In genomic region chr2:51207150-51208022, GRCm38 (mm10) we compare ENCODE assay signal across 19 mouse cellular contexts. TPM values are rescaled to one million over a fixed set of nuclear protein-coding genes. Genes with fewer than 3 reads are reported as not detected.
DNase-seq lines count a peak whose midpoint lies in the region; ATAC-seq and TF ChIP-seq lines count a peak whose summit lies in the region.
"Had no signal": no experiment of that assay in that cellular context is flagged by ENCODE, and none has a peak within 500 bp of the region (broad histone marks: within the 10 kb centered on the region; RNA-seq: fewer than 3 reads in every experiment).

No protein-coding gene starts in this region.

- TF ChIP-seq CTCF in kidney, postnatal 0 days (IDR thresholded peaks at IDR 0.05; ENCODE audit: low read depth), result no peak
- TF ChIP-seq CTCF in kidney, adult 2 months (conservative IDR thresholded peaks at IDR 0.05; ENCODE audit: insufficient read depth, insufficient read length, low read depth, low read length), result no peak

- whole genome bisulfite sequencing in kidney, postnatal 0 days, result 16% methylated on average over 7 of the region's 7 CpGs
- 36% methylated on average over 7 of the region's 7 CpGs for WGBS in kidney, adult 2 months
- WGBS in limb, embryonic 11.5 days, result 12% methylated on average over 7 of the region's 7 CpGs

- H3K4me3 ChIP-seq in kidney, postnatal 0 days (replicated peaks; ENCODE audit: low read depth, low read length), result no peak overlapping the region
- no peak overlapping the region for H3K4me3 ChIP-seq in kidney, adult 2 months (ENCODE audit: insufficient read depth, low read depth, low read length)
- no peak overlapping the region for H3K4me3 ChIP-seq in limb, embryonic 11.5 days (ENCODE audit: low read depth, low read length)
- H3K4me3 ChIP-seq: erythroblast, embryonic 14.5 days; hindbrain, embryonic 15.5 days had no signal

- DNase-seq in kidney, postnatal 0 days (ENCODE audit: low spot score), result peak; percentile 78
- DNase-seq in kidney, adult 2 months, result no peak
- DNase-seq in embryo, embryonic 9.5 days (ENCODE audit: extremely low spot score), result peak; percentile 17
- DNase-seq in limb, embryonic 11.5 days (ENCODE audit: low spot score), result peak; percentile 49
- DNase-seq in frontal cortex, postnatal 14 days (ENCODE audit: low spot score in 2 of 2), result no peak
- no peak for DNase-seq in gastrocnemius, postnatal 10 days
- DNase-seq: B cell, adult 2 months; cerebellum, postnatal 25 days; forebrain, postnatal 0 days; gastrocnemius, postnatal 36 days; kidney, adult 8-10 months; layer of hippocampus, adult 9-11 months; thymus, adult 2 months had no signal

- no peaks in the 10 kb centered on the region for H3K27me3 ChIP-seq in kidney, postnatal 0 days (ENCODE audit: insufficient read depth, low read length)
- no peaks in the 10 kb centered on the region; the same call in 1 of the 2 replicates for H3K27me3 ChIP-seq in kidney, adult 2 months (replicated peaks; ENCODE audit: control insufficient read depth, insufficient read depth, low read length)
- H3K27me3 ChIP-seq in limb, embryonic 11.5 days (ENCODE audit: control insufficient read depth, insufficient read depth, low read length), result no peaks in the 10 kb centered on the region
- H3K27me3 ChIP-seq: hindbrain, embryonic 15.5 days; Patski had no signal

- H3K27ac ChIP-seq in kidney, postnatal 0 days, result no peak overlapping the region
- no peak overlapping the region for H3K27ac ChIP-seq in kidney, adult 2 months (ENCODE audit: insufficient read depth, low read depth, low read length)
- H3K27ac ChIP-seq in limb, embryonic 11.5 days (replicated peaks; ENCODE audit: low read depth, low read length), result 0 out of 2 replicates have a peak overlapping the region, but pooled peaks have one; percentile 56
- H3K27ac ChIP-seq: hindbrain, embryonic 15.5 days had no signal

- H3K9me3 ChIP-seq in kidney, postnatal 0 days (replicated peaks; ENCODE audit: low read length), result no peaks in the 10 kb centered on the region
- no peaks in the 10 kb centered on the region for H3K9me3 ChIP-seq in limb, embryonic 11.5 days (ENCODE audit: control insufficient read depth, low read length)
- H3K9me3 ChIP-seq: hindbrain, embryonic 15.5 days had no signal

- H3K9ac ChIP-seq in kidney, postnatal 0 days (ENCODE audit: low read depth, low read length), result no peak overlapping the region
- peak overlapping the region; percentile 17; the same call in 1 of the 2 replicates for H3K9ac ChIP-seq in limb, embryonic 11.5 days (ENCODE audit: low read length)
- H3K9ac ChIP-seq: forebrain, postnatal 0 days; hindbrain, embryonic 15.5 days had no signal

- no peak for TF ChIP-seq POLR2A in kidney, adult 2 months (IDR thresholded peaks at IDR 0.05; ENCODE audit: low read depth, low read length)

- ATAC-seq in kidney, postnatal 0 days (replicated peaks; ENCODE audit: low FRiP score, low read depth), result no peak
- 0 out of 2 replicates have a peak, but pooled peaks have one; percentile 25 for ATAC-seq in common myeloid progenitor, adult 5-6 weeks (replicated peaks; ENCODE audit: low read depth, poor library complexity, severe bottlenecking)
- no peak for ATAC-seq in limb, embryonic 11.5 days (ENCODE audit: insufficient number of reproducible peaks, low FRiP score, low TSS enrichment, low read depth)
- ATAC-seq: forebrain, postnatal 0 days; Patski had no signal

- no peaks in the 10 kb centered on the region for H3K36me3 ChIP-seq in kidney, postnatal 0 days (ENCODE audit: insufficient read depth, low read length)
- no peaks in the 10 kb centered on the region for H3K36me3 ChIP-seq in kidney, adult 2 months (ENCODE audit: control insufficient read depth, insufficient read depth, low read length)
- no peaks in the 10 kb centered on the region for H3K36me3 ChIP-seq in limb, embryonic 11.5 days (ENCODE audit: control insufficient read depth, insufficient read depth, low read length)
- H3K36me3 ChIP-seq: hindbrain, embryonic 15.5 days had no signal

- H3K4me2 ChIP-seq in kidney, postnatal 0 days (ENCODE audit: low read length), result no peak overlapping the region
- 0 out of 2 replicates have a peak overlapping the region, but pooled peaks have one; percentile 10 for H3K4me2 ChIP-seq in limb, embryonic 11.5 days (ENCODE audit: low read depth, severe bottlenecking)
- H3K4me2 ChIP-seq: heart, embryonic 11.5 days; hindbrain, embryonic 15.5 days; liver, embryonic 11.5 days had no signal

- H3K4me1 ChIP-seq in kidney, postnatal 0 days (replicated peaks; ENCODE audit: insufficient read depth, low read length), result no peaks in the 10 kb centered on the region
- no peaks in the 10 kb centered on the region for H3K4me1 ChIP-seq in kidney, adult 2 months (ENCODE audit: control insufficient read depth, insufficient read depth, low read length)
- H3K4me1 ChIP-seq in limb, embryonic 11.5 days (ENCODE audit: control insufficient read depth, insufficient read depth, low read length), result peaks cover 12% of the 10 kb centered on the region
- H3K4me1 ChIP-seq: hindbrain, embryonic 15.5 days had no signal

RNA-seq across cellular contexts. Expression of gene Rnd3, which starts 58.5 kb away (rescaled TPM):
- polyA plus RNA-seq in kidney, postnatal 0 days (2015; fragmentation: Nextera tagmentation; extraction: Ambion mirVana), result 30.4 and 31.1 TPM in 2 replicates
- polyA plus RNA-seq in kidney, adult 2 months (2012; rRNA removed), result 1.8 and 3.5 TPM in 2 replicates
- total RNA-seq in common myeloid progenitor, adult 5-6 weeks (2017), result 0.91 and 1.9 TPM in 2 replicates
- 136 and 156 TPM in 2 replicates for polyA plus RNA-seq in limb, embryonic 11.5 days (2014; fragmentation: Nextera tagmentation; extraction: Ambion mirVana)
- total RNA-seq in gastrocnemius, postnatal 10 days (2021), result 10 to 100 TPM; 17.8 to 23.4 TPM
- polyA plus RNA-seq: erythroblast, embryonic 14.5 days had no signal

Comparison
In these comparisons a context has a peak if more than half of its experiments do, and no peak if none do; other contexts are left out.
1. DNase-seq: peak in kidney, postnatal 0 days (single experiment), embryo, embryonic 9.5 days (single experiment) and limb, embryonic 11.5 days (single experiment); none in kidney, adult 2 months (single experiment), frontal cortex, postnatal 14 days (0 of 2) and gastrocnemius, postnatal 10 days (single experiment).